Mouse (Mus musculus) hindbrain, embryonic 12.5 days (tissue): Measurements from ENCODE around the gene Tada2b. TPM values are rescaled to one million over a fixed set of nuclear protein-coding genes. Genes with fewer than 3 reads are reported as not detected.

Source experiments
- ATAC-seq: fragments of 200-750 bp; cut with Nextera tagmentation; 2 replicates; pipeline ENCODE4 v1.8.0; 2017; ENCODE audit warnings: moderate TSS enrichment; ENCODE audit not compliant: low FRiP score
- H3K27ac ChIP-seq: fragments of 300-500 bp; sonication (generic); 2 replicates; pipeline ENCODE4 v1.5.1; 2016; ENCODE audit warnings: mild to moderate bottlenecking
- H3K27me3 ChIP-seq: fragments of 300-500 bp; sonication (generic); 2 replicates; pipeline ENCODE4 v1.6.1; 2016; ENCODE audit warnings: mild to moderate bottlenecking
- H3K36me3 ChIP-seq: fragments of 300-500 bp; sonication (generic); 2 replicates; pipeline ENCODE4 v1.6.1; 2016; ENCODE audit warnings: mild to moderate bottlenecking
- H3K4me1 ChIP-seq: fragments of 300-500 bp; sonication (generic); 2 replicates; pipeline ENCODE4 v1.6.1; 2016
- H3K4me2 ChIP-seq: fragments of 300-500 bp; sonication (generic); replicated peaks from 2 replicates; pipeline ENCODE4 v1.6.1; 2016; ENCODE audit warnings: mild to moderate bottlenecking
- H3K4me3 ChIP-seq: fragments of 300-500 bp; sonication (generic); 2 replicates; pipeline ENCODE4 v1.5.1; 2016; ENCODE audit warnings: mild to moderate bottlenecking
- H3K9ac ChIP-seq: fragments of 300-500 bp; sonication (generic); 2 replicates; pipeline ENCODE4 v1.6.1; 2016; ENCODE audit warnings: mild to moderate bottlenecking, moderate library complexity
- H3K9me3 ChIP-seq: fragments of 300-500 bp; sonication (generic); replicated peaks from 2 replicates; pipeline ENCODE4 v1.6.1; 2016; ENCODE audit warnings: mild to moderate bottlenecking
- WGBS: fragments of 180-500 bp; shearing (Covaris S2); methylation state at CpG from one replicate; pipeline ENCODE4 v1.1.7; 2016; 5-methylcytosine and 5-hydroxymethylcytosine counted together
- polyA plus RNA-seq: library from polyadenylated mRNA; unstranded; fragments of >200 nt; fragmentation: Nextera tagmentation; extraction: Ambion mirVana; gene quantifications from 2 replicates; pipeline ENCODE4 v1.2.1, GENCODE M21; 2016

The Tada2b gene
- polyA plus RNA-seq, 1 experiment from 2014 or later, result 2.5 TPM

GRCm38 (mm10) chr5:36478540-36479420, 5.3 kb downstream of the Tada2b start:
- Histone ChIP-seq H3K4me2 (no peak overlapping the region), H3K9ac (no peak overlapping the region), H3K27me3 (no peaks in the 10 kb centered on the region), H3K27ac (no peak overlapping the region), H3K9me3 (no peaks in the 10 kb centered on the region), H3K4me3 (no peak overlapping the region), H3K4me1 (peaks cover 39% of the 10 kb centered on the region), H3K36me3 (peaks cover 17% of the 10 kb centered on the region)
- 89% methylated on average over 6 of the region's 6 CpGs for WGBS
- ATAC-seq, result no peak

DNA sequence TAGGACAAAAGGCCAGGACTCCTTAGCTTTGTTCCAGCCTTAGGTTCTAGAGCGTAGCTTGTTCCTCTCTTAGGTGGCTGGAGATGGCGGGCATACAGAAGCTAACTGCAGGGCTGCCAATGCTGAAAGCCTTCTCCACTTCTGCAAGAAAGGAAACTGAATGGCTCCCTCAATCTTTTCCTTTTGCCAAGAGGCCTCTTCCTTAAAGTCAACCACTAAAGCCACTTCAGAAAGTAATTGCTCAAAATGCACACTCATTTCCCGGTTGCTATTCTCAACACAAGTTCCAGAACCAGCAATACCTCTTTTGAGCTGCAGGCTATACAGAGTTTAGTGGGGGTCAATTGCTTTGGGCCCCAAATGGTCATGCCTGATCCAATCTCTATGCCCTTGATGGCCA, 6.6 kb downstream of the Tada2b start:
- H3K9ac ChIP-seq, result no peak overlapping the region

GRCm38 (mm10) chr5:36474283-36474682, 9.8 kb downstream of the Tada2b start:
- Histone ChIP-seq H3K4me3 (no peak overlapping the region), H3K36me3 (peaks cover 59% of the 10 kb centered on the region), H3K27ac (no peak overlapping the region), H3K9ac (no peak overlapping the region), H3K27me3 (no peaks in the 10 kb centered on the region), H3K9me3 (no peaks in the 10 kb centered on the region), H3K4me1 (peaks cover 2% of the 10 kb centered on the region; the same call in 1 of the 2 replicates), H3K4me2 (no peak overlapping the region)
- 92% methylated on average over 5 of the region's 5 CpGs for WGBS
- no peak for ATAC-seq

More for the DNA sequence above, 6.6 kb downstream of the Tada2b start:
- H3K4me2 ChIP-seq, result no peak overlapping the region
- ATAC-seq, result no peak
- peaks cover 29% of the 10 kb centered on the region for H3K4me1 ChIP-seq
- peaks cover 27% of the 10 kb centered on the region for H3K36me3 ChIP-seq
- no peak overlapping the region for H3K27ac ChIP-seq
- WGBS, result 93% methylated on average over 3 of the region's 3 CpGs
- no peaks in the 10 kb centered on the region for H3K27me3 ChIP-seq
- H3K9me3 ChIP-seq, result no peaks in the 10 kb centered on the region
- no peak overlapping the region for H3K4me3 ChIP-seq

GRCm38 (mm10) chr5:36472876-36473655, 11.0 kb downstream of the Tada2b start:
- Histone ChIP-seq H3K4me3 (no peak overlapping the region), H3K27ac (no peak overlapping the region), H3K4me1 (no peaks in the 10 kb centered on the region), H3K9ac (no peak overlapping the region), H3K36me3 (peaks cover 67% of the 10 kb centered on the region), H3K9me3 (no peaks in the 10 kb centered on the region), H3K4me2 (no peak overlapping the region), H3K27me3 (no peaks in the 10 kb centered on the region)
- no peak for ATAC-seq
- 90% methylated on average over 4 of the region's 4 CpGs for WGBS

DNA sequence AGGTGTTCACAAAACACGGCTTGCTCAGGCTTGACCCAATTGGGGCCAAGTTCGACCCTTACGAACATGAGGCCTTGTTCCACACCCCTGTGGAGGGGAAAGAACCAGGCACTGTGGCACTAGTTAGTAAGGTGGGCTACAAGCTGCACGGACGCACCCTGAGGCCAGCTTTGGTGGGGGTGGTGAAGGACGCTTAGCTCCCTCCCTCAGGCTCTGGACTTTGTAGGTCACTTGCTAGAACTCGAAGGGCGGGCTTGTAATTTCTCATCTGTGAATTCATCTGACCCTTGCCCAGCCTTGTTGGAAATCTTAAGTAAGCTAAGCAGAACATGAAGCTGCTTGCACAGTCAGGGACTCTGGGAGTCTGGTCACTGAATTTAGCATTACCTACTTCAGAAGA, 12.9 kb downstream of the Tada2b start:
- no peak for ATAC-seq
- WGBS, result 94% methylated on average over 8 of the region's 8 CpGs
- no peak overlapping the region for H3K9ac ChIP-seq
- H3K4me2 ChIP-seq, result no peak overlapping the region
- H3K27me3 ChIP-seq, result no peaks in the 10 kb centered on the region
- H3K4me3 ChIP-seq, result no peak overlapping the region
- peaks cover 3% of the 10 kb centered on the region; the same call in 1 of the 2 replicates for H3K4me1 ChIP-seq
- H3K27ac ChIP-seq, result no peak overlapping the region
- peaks cover 63% of the 10 kb centered on the region for H3K36me3 ChIP-seq
- no peaks in the 10 kb centered on the region for H3K9me3 ChIP-seq

DNA sequence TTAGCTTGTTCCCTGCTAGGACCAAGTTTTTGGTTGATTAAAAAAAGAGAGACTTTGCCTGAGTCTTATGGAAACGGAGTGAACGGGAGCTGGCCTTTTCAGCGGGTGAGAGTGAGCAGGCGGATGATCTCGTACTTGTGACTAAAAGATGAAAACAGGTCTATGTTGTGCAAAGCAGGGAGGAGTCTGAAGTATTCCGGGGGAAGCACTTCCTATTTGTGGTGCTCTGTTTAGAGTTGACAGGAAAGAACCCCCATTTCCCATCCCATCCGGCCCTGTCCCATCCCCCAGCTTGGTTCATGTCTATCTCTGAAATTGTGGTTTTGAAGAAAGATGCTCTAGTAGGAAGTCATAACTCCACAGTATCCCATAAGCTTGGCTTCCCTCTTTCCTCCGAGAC, 18.2 kb downstream of the Tada2b start:
- ATAC-seq, result no peak
- H3K4me3 ChIP-seq, result peak overlapping the region; percentile 66
- H3K27ac ChIP-seq, result no peak overlapping the region
- H3K9me3 ChIP-seq, result no peaks in the 10 kb centered on the region
- H3K4me1 ChIP-seq, result peaks cover 22% of the 10 kb centered on the region
- peak overlapping the region; percentile 97 for H3K4me2 ChIP-seq
- H3K27me3 ChIP-seq, result no peaks in the 10 kb centered on the region
- peak overlapping the region; percentile 76; the same call in 1 of the 2 replicates for H3K9ac ChIP-seq
- H3K36me3 ChIP-seq, result peaks cover 24% of the 10 kb centered on the region
- 30% methylated on average over 8 of the region's 8 CpGs for WGBS

DNA sequence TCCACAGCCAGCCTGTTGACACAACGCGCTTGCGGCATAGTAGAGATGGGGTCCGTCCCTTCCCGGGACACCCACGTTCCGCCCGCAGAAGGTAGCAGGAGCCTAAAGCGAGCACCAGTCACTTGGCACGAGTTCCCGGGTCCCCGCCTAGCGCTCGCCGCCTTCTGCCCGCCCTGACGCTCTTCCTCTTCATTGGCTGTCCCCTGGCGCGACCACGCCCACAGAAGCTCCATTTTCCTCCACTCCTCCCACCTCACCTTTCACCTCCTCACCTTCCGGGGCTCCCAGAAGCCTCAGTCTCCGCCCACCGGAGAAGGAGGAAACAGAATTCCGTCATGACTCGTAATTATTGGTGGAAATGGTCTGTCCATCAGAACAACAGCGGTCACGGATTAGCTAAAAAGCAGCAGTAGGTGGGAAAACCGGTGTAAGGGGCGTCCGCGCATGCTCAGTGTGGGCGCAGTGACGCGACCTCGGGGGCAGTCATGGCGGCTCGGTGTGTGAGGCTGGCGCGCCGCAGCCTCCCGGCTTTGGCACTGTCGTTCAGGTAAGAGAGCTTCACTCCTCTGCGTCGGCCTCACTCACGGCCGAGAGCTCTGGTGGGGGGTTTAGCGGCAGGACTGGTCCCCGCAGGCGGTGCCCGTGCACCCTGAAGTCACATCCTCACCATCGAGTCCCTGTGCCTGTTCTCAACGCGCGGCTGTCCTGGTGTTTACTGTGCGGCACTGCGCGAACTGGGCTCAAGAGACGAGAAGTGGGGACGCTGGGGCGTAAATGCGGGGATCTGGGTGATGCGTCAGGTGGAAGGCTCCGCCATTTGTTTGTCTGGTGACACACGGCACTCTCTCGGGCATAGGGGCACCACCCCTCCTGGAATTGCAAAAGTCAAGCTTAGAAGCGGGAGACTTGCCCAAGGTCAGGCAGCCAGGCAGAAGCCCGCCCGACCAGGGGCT, 19.1 kb downstream of the Tada2b start, which contains the start of gene Grpel1:
Gene Grpel1 (plus strand): TSS at position 290 of the 953 bp plus-strand sequence.
- Histone ChIP-seq H3K27ac (peak within 1 kb of the TSS; percentile 46), H3K4me3 (peak within 1 kb of the TSS; percentile 66), H3K4me2 (peak within 1 kb of the TSS; percentile 97), H3K27me3 (no peaks in the 10 kb centered on the region), H3K9ac (peak within 1 kb of the TSS; percentile 76), H3K36me3 (peaks cover 15% of the 10 kb centered on the region), H3K9me3 (no peaks in the 10 kb centered on the region), H3K4me1 (peaks cover 22% of the 10 kb centered on the region)
- peak; percentile 95 for ATAC-seq
- WGBS, result under 1% methylated on average over 68 of the region's 68 CpGs

- no peaks in the 10 kb centered on the region for H3K27me3 ChIP-seq
- no peaks in the 10 kb centered on the region for H3K9me3 ChIP-seq
- H3K9ac ChIP-seq, result no peak overlapping the region
- H3K27ac ChIP-seq, result no peak overlapping the region
- 0 out of 2 replicates have a peak, but pooled peaks cover under 1% of the 10 kb centered on the region for H3K36me3 ChIP-seq
- WGBS, result 31% methylated on average over 5 of the region's 5 CpGs
- H3K4me1 ChIP-seq, result peaks cover 22% of the 10 kb centered on the region
- no peak overlapping the region for H3K4me3 ChIP-seq
- no peak for ATAC-seq
- no peak overlapping the region for H3K4me2 ChIP-seq
Measured at GRCm38 (mm10) chr5:36463391-36463790, 20.7 kb downstream of the Tada2b start.

DNA sequence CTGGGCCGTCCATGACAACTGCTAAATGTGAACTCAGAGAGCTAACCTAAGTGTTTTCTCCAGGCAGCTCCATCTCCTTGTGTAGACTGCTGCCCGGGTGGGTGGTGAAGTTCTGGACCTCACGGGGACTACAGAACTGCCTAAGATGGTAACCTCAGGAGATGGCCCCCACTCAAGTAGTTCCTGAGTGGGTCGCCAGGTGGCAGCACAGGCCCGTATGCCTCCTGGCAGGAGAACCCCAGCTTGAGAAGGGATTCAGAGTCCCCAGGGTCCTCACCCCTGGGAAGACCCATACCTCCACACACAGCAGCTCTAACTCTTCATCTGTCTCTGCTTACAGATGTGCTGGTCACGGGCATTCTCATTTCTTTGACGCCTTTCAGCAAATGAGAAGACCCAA, 21.3 kb downstream of the Tada2b start:
- Histone ChIP-seq H3K4me1 (peaks cover 22% of the 10 kb centered on the region), H3K36me3 (no peaks in the 10 kb centered on the region), H3K27me3 (no peaks in the 10 kb centered on the region), H3K4me2 (no peak overlapping the region), H3K4me3 (no peak overlapping the region), H3K9ac (no peak overlapping the region), H3K9me3 (no peaks in the 10 kb centered on the region), H3K27ac (no peak overlapping the region)
- no peak for ATAC-seq
- 22% methylated on average over 7 of the region's 7 CpGs for WGBS

DNA sequence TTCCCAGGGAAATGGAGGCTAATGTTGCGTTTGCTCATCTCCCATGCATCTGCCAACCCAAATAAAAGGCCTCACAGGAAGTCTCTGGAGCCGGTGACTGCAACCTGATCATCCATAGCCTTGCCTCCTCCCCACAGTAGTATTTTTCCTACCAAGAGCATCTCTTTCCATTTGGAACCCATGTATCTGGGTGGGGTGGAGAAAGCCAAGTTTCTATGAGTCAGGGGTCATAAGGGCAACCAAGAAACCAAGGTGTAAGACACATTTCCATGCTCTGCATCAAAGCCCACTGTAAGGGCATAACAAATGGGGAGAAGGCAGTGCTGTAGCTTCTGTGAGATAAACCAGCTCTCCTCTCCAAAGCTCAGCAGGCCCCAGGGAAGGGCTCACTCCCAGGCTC, 22.9 kb downstream of the Tada2b start:
- WGBS, result 74% methylated on average over 2 of the region's 2 CpGs
- no peak overlapping the region for H3K27ac ChIP-seq

DNA sequence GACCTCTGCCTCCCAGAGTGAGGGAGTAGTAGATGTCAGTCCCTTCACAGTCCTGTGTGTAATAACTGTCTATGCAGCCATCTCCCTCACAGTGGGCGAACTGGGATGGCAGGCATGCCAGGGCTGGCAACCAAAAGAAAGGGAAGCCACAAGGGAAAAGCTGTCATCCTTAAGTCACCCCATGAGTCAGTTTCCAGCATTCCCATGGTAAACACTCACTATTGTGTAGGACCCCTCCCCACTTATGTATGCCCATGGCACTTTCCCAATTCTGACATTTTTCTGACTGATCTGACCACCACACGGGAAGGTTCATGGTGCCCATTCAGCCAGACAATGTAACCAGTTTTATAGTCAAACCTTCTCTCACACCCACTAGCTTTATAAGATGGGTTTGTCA, 23.4 kb downstream of the Tada2b start:
- H3K27me3 ChIP-seq, result no peaks in the 10 kb centered on the region
- H3K27ac ChIP-seq, result no peak overlapping the region
- H3K9ac ChIP-seq, result no peak overlapping the region
- no peaks in the 10 kb centered on the region for H3K36me3 ChIP-seq
- no peak overlapping the region for H3K4me2 ChIP-seq
- H3K4me3 ChIP-seq, result no peak overlapping the region
- no peaks in the 10 kb centered on the region for H3K9me3 ChIP-seq
- WGBS, result 74% methylated on average over 2 of the region's 2 CpGs
- no peak for ATAC-seq
- peaks cover 13% of the 10 kb centered on the region for H3K4me1 ChIP-seq

More for the DNA sequence above, 22.9 kb downstream of the Tada2b start:
- Histone ChIP-seq H3K4me1 (peaks cover 19% of the 10 kb centered on the region), H3K36me3 (no peaks in the 10 kb centered on the region), H3K27me3 (no peaks in the 10 kb centered on the region), H3K4me2 (no peak overlapping the region), H3K9me3 (no peaks in the 10 kb centered on the region), H3K9ac (no peak overlapping the region), H3K4me3 (no peak overlapping the region)
- no peak for ATAC-seq
